Mouse (Mus musculus): ENCODE results near the gene Ints13. TPM values are rescaled to one million over a fixed set of nuclear protein-coding genes. Genes with fewer than 3 reads are reported as not detected.

Gene Ints13
- polyA plus RNA-seq, 1 experiment from 2014 or later, result 79.3 TPM

DNA sequence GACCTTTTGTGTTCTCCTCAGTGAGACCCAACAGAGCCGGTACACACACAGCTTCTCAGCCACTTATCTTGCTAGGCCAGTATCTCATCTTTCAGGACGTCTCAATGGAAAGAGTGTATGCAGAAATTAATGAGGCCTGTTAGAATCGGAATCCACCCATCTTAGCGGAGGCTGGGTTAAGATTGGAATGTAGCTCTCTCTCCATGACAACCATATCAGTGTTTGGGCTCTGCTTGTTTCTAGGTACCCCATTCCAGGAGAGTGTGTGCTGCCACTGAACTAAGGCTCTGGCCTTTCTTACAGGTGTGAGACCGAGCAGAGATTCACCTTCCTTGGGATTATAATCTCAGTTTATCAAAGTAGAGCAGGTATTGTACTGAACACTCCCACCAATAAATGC, 63.7 kb downstream of the Ints13 start:
- H3K4me3 ChIP-seq (ENCODE audit: low read depth, low read length), result no peak overlapping the region
- H3K36me3 ChIP-seq (ENCODE audit: control insufficient read depth, insufficient read depth, low read length), result no peaks in the 10 kb centered on the region
- H3K9ac ChIP-seq (ENCODE audit: low read length), result no peak overlapping the region
- WGBS, result 70% methylated on average over 5 of the region's 5 CpGs
- no peaks in the 10 kb centered on the region for H3K9me3 ChIP-seq (ENCODE audit: control insufficient read depth, low read length)
- H3K27ac ChIP-seq (ENCODE audit: low read depth, low read length), result no peak overlapping the region
- DNase-seq (ENCODE audit: low spot score) (no peak), ATAC-seq (ENCODE audit: insufficient read depth, low FRiP score, low TSS enrichment) (no peak)
- no peaks in the 10 kb centered on the region for H3K4me1 ChIP-seq (ENCODE audit: control insufficient read depth, insufficient read depth, low read length)
- no peaks in the 10 kb centered on the region for H3K27me3 ChIP-seq (ENCODE audit: control insufficient read depth, insufficient read depth, low read length)
- no peak overlapping the region for H3K4me2 ChIP-seq (ENCODE audit: low read depth)

DNA sequence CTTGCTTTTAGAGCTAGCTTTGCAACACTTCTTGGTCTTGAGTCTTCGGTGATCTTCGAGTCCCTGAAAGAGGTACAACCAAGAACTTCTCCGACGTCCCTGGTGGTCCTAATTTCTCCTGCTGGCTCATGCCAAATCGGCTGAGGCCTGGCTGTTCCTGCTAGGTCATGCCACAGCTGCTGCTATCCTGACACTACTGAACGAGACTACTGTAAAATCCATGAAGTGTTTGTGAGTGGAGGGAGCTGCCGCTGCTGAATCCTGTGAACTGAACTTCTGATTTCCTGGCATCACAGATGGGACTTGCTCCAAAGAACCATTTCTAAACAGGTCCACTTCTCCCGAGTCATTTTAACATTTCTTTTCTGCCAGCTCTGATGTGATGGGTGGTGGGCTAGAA, 64.3 kb downstream of the Ints13 start:
- ATAC-seq (ENCODE audit: insufficient read depth, low FRiP score, low TSS enrichment), result no peak
- Histone ChIP-seq H3K27ac (ENCODE audit: low read depth, low read length) (no peak overlapping the region), H3K9ac (ENCODE audit: low read length) (no peak overlapping the region), H3K27me3 (ENCODE audit: control insufficient read depth, insufficient read depth, low read length) (no peaks in the 10 kb centered on the region), H3K4me3 (ENCODE audit: low read depth, low read length) (no peak overlapping the region), H3K4me1 (ENCODE audit: control insufficient read depth, insufficient read depth, low read length) (no peaks in the 10 kb centered on the region), H3K9me3 (ENCODE audit: control insufficient read depth, low read length) (no peaks in the 10 kb centered on the region), H3K36me3 (ENCODE audit: control insufficient read depth, insufficient read depth, low read length) (no peaks in the 10 kb centered on the region), H3K4me2 (ENCODE audit: low read depth) (no peak overlapping the region)
- no peak for DNase-seq (ENCODE audit: low spot score)
- WGBS, result 92% methylated on average over 8 of the region's 8 CpGs

DNA sequence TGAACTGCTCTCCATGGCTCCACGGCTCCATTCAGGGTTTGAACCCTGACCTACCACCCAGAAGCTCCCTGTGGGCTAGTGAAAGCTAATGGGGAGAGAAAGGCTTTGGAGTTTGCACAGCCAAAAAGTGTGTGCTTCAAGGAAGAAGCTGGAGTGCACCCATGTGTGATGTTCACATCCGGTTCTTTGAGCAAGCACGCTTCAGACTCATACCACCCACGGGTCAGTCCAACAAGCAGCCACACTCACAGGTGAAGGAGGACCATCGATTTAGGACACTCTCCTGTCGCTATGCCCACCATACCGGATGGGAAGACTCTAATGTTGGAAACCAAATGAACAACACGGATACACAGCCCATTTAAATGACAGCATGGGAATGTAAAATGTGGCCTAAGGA, 66.1 kb downstream of the Ints13 start:
- Histone ChIP-seq H3K27ac (ENCODE audit: low read depth, low read length) (no peak overlapping the region), H3K4me3 (ENCODE audit: low read depth, low read length) (no peak overlapping the region), H3K9me3 (ENCODE audit: control insufficient read depth, low read length) (no peaks in the 10 kb centered on the region), H3K27me3 (ENCODE audit: control insufficient read depth, insufficient read depth, low read length) (no peaks in the 10 kb centered on the region), H3K36me3 (ENCODE audit: control insufficient read depth, insufficient read depth, low read length) (no peaks in the 10 kb centered on the region), H3K9ac (ENCODE audit: low read length) (no peak overlapping the region), H3K4me2 (ENCODE audit: low read depth) (no peak overlapping the region), H3K4me1 (ENCODE audit: control insufficient read depth, insufficient read depth, low read length) (no peaks in the 10 kb centered on the region)
- DNase-seq (ENCODE audit: low spot score), result no peak
- ATAC-seq (ENCODE audit: insufficient read depth, low FRiP score, low TSS enrichment), result no peak
- 86% methylated on average over 8 of the region's 8 CpGs for WGBS

DNA sequence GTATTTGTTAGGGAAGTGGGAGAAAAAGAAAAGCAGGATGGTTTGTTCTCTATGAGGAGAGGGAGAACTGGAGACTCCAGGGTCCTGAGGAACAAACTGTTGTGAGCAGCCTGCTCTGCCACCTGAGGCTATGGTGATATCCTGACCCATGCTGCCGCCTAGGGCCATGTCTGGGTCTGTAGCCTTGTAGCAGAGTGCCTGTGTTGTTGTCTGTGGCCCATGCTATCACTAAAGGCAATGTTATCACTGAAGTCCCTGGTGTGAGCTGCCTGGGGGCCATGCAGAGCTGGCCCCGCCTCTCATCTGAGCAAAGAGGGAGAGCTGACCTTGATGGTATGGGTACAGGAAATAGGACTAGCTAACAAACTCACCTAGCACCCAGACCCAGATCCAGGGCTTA, 67.7 kb downstream of the Ints13 start:
- H3K27me3 ChIP-seq (ENCODE audit: control insufficient read depth, insufficient read depth, low read length), result no peaks in the 10 kb centered on the region
- H3K9ac ChIP-seq (ENCODE audit: low read length), result no peak overlapping the region
- H3K9me3 ChIP-seq (ENCODE audit: control insufficient read depth, low read length), result no peaks in the 10 kb centered on the region
- H3K4me2 ChIP-seq (ENCODE audit: low read depth), result no peak overlapping the region
- DNase-seq (ENCODE audit: low spot score) (no peak), ATAC-seq (ENCODE audit: insufficient read depth, low FRiP score, low TSS enrichment) (no peak)
- H3K36me3 ChIP-seq (ENCODE audit: control insufficient read depth, insufficient read depth, low read length), result no peaks in the 10 kb centered on the region
- H3K4me3 ChIP-seq (ENCODE audit: low read depth, low read length), result no peak overlapping the region
- H3K4me1 ChIP-seq (ENCODE audit: control insufficient read depth, insufficient read depth, low read length), result no peaks in the 10 kb centered on the region
- 84% methylated on average over 2 of the region's 2 CpGs for WGBS
- H3K27ac ChIP-seq (ENCODE audit: low read depth, low read length), result no peak overlapping the region

DNA sequence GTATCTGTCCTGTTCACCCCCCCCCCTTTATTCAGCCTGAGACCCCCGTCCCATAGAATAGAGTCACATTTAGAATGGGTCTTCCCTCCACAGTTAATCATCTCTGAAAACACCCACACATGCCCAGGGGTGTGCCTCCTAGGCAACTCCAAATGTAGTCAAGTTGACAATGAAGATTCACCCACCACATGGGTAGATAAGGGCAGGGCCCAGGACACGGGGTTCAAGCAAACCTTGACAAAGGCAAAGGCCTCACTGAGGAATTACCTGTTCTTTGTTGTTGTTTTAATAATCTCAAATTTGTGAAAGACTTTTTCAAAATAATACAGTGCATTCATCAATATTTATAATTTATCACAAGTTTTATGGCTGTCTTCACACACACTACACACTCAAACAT, 73.2 kb downstream of the Ints13 start:
- ATAC-seq (ENCODE audit: insufficient read depth, low FRiP score, low TSS enrichment), result no peak
- Histone ChIP-seq H3K4me1 (ENCODE audit: control insufficient read depth, insufficient read depth, low read length) (peaks cover 7% of the 10 kb centered on the region), H3K27me3 (ENCODE audit: control insufficient read depth, insufficient read depth, low read length) (0 out of 2 replicates have a peak, but pooled peaks cover 2% of the 10 kb centered on the region), H3K36me3 (ENCODE audit: control insufficient read depth, insufficient read depth, low read length) (no peaks in the 10 kb centered on the region), H3K4me2 (ENCODE audit: low read depth) (no peak overlapping the region), H3K4me3 (ENCODE audit: low read depth, low read length) (no peak overlapping the region), H3K9ac (ENCODE audit: low read length) (no peak overlapping the region), H3K27ac (ENCODE audit: low read depth, low read length) (no peak overlapping the region), H3K9me3 (ENCODE audit: control insufficient read depth, low read length) (no peaks in the 10 kb centered on the region)
- WGBS, result 83% methylated on average over 2 of the region's 2 CpGs
- no peak for DNase-seq (ENCODE audit: low spot score)

DNA sequence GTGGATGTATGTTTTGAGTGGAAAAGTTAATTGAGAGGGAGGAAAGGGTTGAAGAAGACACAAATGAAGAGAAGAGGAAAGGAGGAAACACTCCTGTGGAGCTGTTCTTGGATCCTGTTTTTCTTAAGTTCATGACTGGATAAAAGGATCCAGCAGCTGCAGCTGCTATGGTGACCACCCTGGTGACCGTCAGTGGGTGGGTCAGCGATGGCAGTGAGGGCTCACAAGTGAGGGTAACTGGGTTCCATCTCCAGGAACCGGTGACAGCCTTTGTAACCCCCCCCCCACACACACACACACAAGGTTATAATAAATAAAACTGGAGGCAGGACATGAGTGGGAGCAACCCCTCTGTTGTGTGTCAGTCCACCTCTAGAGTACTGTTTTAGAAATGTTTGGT, 74.8 kb downstream of the Ints13 start:
- peak overlapping the region; percentile 53 for H3K4me3 ChIP-seq (ENCODE audit: low read depth, low read length)
- no peak for DNase-seq (ENCODE audit: low spot score)
- H3K9ac ChIP-seq (ENCODE audit: low read length), result no peak overlapping the region; the same call in 1 of the 2 replicates
- H3K4me1 ChIP-seq (ENCODE audit: control insufficient read depth, insufficient read depth, low read length), result peaks cover 7% of the 10 kb centered on the region
- 56% methylated on average over 3 of the region's 3 CpGs for WGBS
- H3K27me3 ChIP-seq (ENCODE audit: control insufficient read depth, insufficient read depth, low read length), result 0 out of 2 replicates have a peak, but pooled peaks cover 2% of the 10 kb centered on the region
- ATAC-seq (ENCODE audit: insufficient read depth, low FRiP score, low TSS enrichment), result no peak
- H3K36me3 ChIP-seq (ENCODE audit: control insufficient read depth, insufficient read depth, low read length), result no peaks in the 10 kb centered on the region
- no peaks in the 10 kb centered on the region for H3K9me3 ChIP-seq (ENCODE audit: control insufficient read depth, low read length)
- H3K27ac ChIP-seq (ENCODE audit: low read depth, low read length), result no peak overlapping the region
- peak overlapping the region; percentile 79 for H3K4me2 ChIP-seq (ENCODE audit: low read depth)

DNA sequence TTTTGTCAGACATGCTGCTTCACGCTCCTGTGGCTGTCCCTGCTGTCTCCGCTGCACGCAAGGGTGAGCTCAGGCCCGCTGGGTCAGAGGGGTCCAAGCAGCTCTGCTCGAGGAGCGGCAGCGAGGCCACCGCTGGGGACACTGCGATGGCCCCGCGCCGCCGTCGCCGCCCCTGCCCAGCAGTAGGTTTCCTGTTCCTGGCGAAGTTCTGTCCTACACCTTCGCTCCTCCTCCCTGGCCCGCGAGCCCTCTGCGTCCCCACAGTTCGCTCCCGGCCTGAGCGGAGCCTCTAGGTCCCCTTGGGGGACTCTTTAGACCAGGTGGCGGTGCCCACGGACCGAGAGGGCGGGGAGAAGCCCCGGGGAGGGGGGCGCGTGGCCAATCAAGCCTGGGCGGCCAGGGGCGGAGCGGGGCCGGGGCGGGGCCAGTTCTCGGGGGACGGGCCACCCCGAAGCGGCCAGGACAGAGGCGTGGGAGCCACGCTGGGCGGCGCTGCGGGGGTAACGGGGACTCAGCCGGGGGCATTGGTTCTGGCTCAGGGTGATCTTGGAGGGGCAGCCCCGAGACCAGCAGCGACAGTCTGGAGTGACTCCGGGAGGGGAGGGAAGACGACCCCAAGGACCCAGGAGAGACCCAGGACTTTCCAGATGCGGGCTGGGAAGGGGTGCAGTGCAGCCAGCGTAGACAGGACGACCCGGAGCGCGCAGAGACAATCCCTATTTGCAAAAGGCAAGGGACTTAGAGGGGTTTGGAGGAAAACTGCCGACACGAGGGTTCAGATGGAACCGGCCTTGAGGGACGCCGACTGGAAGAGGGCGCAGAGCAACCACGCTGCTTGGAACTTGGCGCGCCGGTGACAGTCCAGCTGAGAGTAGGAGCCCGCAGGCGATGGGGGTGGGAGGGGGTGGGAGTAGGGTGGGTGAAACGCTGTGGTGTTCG, 75.5 kb downstream of the Ints13 start, which contains the start of gene Itpr2:
Itpr2 (minus strand) TSS at position 358 of the 939 bp plus-strand sequence.
- Histone ChIP-seq H3K36me3 (ENCODE audit: control insufficient read depth, insufficient read depth, low read length) (no peaks in the 10 kb centered on the region), H3K9me3 (ENCODE audit: control insufficient read depth, low read length) (no peaks in the 10 kb centered on the region), H3K4me1 (ENCODE audit: control insufficient read depth, insufficient read depth, low read length) (peaks cover 7% of the 10 kb centered on the region), H3K4me3 (ENCODE audit: low read depth, low read length) (peak within 1 kb of the TSS; percentile 53), H3K27ac (ENCODE audit: low read depth, low read length) (no peak within 1 kb of the TSS), H3K4me2 (ENCODE audit: low read depth) (peak within 1 kb of the TSS; percentile 79), H3K9ac (ENCODE audit: low read length) (peak within 1 kb of the TSS; percentile 16), H3K27me3 (ENCODE audit: control insufficient read depth, insufficient read depth, low read length) (0 out of 2 replicates have a peak, but pooled peaks cover 2% of the 10 kb centered on the region)
- peak; percentile 78 for DNase-seq (ENCODE audit: low spot score)
- WGBS, result under 1% methylated on average over 68 of the region's 70 CpGs
- ATAC-seq (ENCODE audit: insufficient read depth, low FRiP score, low TSS enrichment), result peak; percentile 93

DNA sequence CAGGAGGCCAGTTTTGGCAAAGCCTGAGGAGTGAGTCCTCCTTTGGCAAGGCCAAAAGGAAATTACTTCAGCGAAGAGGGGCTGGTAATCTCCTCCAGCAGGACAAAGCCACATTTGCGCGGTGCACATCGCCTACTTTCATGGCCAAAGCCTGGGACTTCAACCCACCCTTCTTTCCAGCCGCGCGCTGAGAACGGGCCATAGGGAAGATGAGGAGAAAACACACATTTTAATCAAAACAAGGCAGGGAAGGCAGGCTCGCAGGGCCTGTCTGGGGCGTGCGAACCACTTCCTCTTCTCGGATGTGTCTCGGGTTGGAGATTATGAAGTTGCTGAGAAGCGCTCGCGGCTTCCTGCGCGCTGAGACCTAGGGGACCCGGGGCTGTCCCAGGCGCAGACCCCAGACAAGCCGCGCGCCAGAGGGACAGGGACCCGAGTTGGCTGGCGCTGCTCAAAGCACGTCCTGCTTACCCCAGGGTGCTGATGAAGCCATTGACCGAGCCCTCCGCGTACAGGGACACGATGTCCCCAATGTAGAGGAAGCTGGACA, 76.2 kb downstream of the Ints13 start:
- Histone ChIP-seq H3K36me3 (ENCODE audit: control insufficient read depth, insufficient read depth, low read length) (no peaks in the 10 kb centered on the region), H3K4me2 (ENCODE audit: low read depth) (peak overlapping the region; percentile 79), H3K9me3 (ENCODE audit: control insufficient read depth, low read length) (no peaks in the 10 kb centered on the region), H3K27ac (ENCODE audit: low read depth, low read length) (no peak overlapping the region), H3K9ac (ENCODE audit: low read length) (peak overlapping the region; percentile 16), H3K4me3 (ENCODE audit: low read depth, low read length) (peak overlapping the region; percentile 53), H3K4me1 (ENCODE audit: control insufficient read depth, insufficient read depth, low read length) (peaks cover 7% of the 10 kb centered on the region), H3K27me3 (ENCODE audit: control insufficient read depth, insufficient read depth, low read length) (0 out of 2 replicates have a peak, but pooled peaks cover 2% of the 10 kb centered on the region)
- ATAC-seq (ENCODE audit: insufficient read depth, low FRiP score, low TSS enrichment), result peak; percentile 55
- WGBS, result 1% methylated on average over 30 of the region's 30 CpGs
- peak; percentile 58 for DNase-seq (ENCODE audit: low spot score)

Data from neural tube, embryonic 11.5 days (tissue).